Mouse (Mus musculus) megakaryocyte, embryonic 14.5 days (primary cell): ENCODE measurements at regions not wholly inside any gene's neighbourhood (a gene's known extent, or its start where the extent isn't known, plus 50 kb on each side); places are given as distances from the start of the nearest gene placed in this dataset.

Source experiments
- H3K27me3 ChIP-seq: replicated peaks from 2 replicates; pipeline ENCODE3; 2012; ENCODE audit warnings: inconsistent platforms
- H3K36me3 ChIP-seq: replicated peaks from 2 replicates; pipeline ENCODE3; 2012; ENCODE audit warnings: low read length, inconsistent platforms, mixed read lengths
- H3K4me1 ChIP-seq: 2 replicates; pipeline ENCODE4 v1.6.1; 2012; ENCODE audit warnings: inconsistent platforms
- H3K4me3 ChIP-seq: replicated peaks from 2 replicates; pipeline ENCODE3; 2012; ENCODE audit warnings: moderate library complexity, mild to moderate bottlenecking, inconsistent platforms
- H3K9me3 ChIP-seq: 2 replicates; pipeline ENCODE4 v1.6.1; 2012; ENCODE audit warnings: inconsistent platforms
- FLI1 ChIP-seq: IDR thresholded peaks from 2 replicates; pipeline ENCODE4 v1.6.1; 2012; ENCODE audit warnings: low read length, inconsistent platforms, mixed read lengths
- GATA1 ChIP-seq: IDR thresholded peaks from 3 replicates; pipeline ENCODE4 v1.6.1; 2012; ENCODE audit warnings: mixed read lengths, low read length, inconsistent platforms, borderline replicate concordance

DNA sequence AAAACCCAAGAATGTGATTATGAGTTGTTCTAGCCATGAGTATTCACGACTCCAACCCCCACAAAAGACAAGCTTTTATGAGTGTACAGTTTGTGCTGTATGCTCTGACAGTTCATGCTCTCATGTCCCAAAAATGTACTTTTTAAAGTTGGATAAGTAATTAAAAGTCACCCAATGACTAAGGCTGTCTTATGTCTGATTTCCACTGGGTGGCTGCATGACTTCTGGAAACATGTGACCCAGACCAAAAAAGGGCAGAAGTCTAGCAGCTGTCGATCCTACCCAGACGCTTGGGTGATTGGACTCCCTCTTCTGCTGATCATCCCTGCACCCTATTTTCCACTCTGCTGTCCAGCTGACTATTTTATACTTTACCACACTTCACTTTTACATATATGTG lies 168.7 kb downstream of the Moxd1 start:
- H3K9me3 ChIP-seq = no peaks in the 10 kb centered on the region
- H3K4me1 ChIP-seq = no peaks in the 10 kb centered on the region
- TF ChIP-seq GATA1 (no peak), FLI1 (no peak)
- H3K4me3 ChIP-seq = no peak overlapping the region
- no peaks in the 10 kb centered on the region for H3K36me3 ChIP-seq
- no peaks in the 10 kb centered on the region for H3K27me3 ChIP-seq

GRCm38 (mm10) chr10:24395999-24396784 lies 172.9 kb downstream of the Moxd1 start:
- Histone ChIP-seq H3K36me3 (no peaks in the 10 kb centered on the region), H3K27me3 (no peaks in the 10 kb centered on the region), H3K9me3 (no peaks in the 10 kb centered on the region), H3K4me3 (no peak overlapping the region), H3K4me1 (no peaks in the 10 kb centered on the region)
- TF ChIP-seq FLI1 (no peak), GATA1 (no peak)

DNA sequence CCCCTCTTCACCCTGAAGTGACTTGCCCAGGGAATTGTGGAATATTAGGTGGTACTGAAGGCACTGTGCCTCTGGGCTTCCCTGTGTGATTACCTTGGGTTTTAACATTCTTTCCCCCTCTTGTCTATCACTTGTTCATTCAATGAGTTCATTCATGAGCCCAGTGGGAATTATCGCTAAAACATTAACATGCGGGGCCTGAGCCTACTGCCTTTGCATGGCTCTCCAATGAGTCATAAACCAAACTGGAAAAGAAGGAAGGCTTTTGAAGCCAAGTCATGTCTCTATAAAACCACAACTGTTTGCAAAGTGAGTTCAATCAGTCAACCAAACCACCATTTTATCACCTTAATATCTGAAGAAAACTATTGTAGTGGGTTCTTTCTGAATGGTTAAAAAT lies 173.8 kb downstream of the Moxd1 start:
- Histone ChIP-seq H3K36me3 (no peaks in the 10 kb centered on the region), H3K4me3 (no peak overlapping the region), H3K9me3 (no peaks in the 10 kb centered on the region), H3K27me3 (no peaks in the 10 kb centered on the region), H3K4me1 (no peaks in the 10 kb centered on the region)
- TF ChIP-seq FLI1 (no peak), GATA1 (no peak)

- Histone ChIP-seq H3K4me1 (no peaks in the 10 kb centered on the region), H3K27me3 (no peaks in the 10 kb centered on the region), H3K4me3 (no peak overlapping the region), H3K36me3 (no peaks in the 10 kb centered on the region), H3K9me3 (no peaks in the 10 kb centered on the region)
- TF ChIP-seq FLI1 (no peak), GATA1 (no peak)
Observed at GRCm38 (mm10) chr10:24404851-24405250, 181.5 kb downstream of the Moxd1 start.

- Histone ChIP-seq H3K4me3 (no peak overlapping the region), H3K9me3 (no peaks in the 10 kb centered on the region), H3K27me3 (no peaks in the 10 kb centered on the region), H3K4me1 (no peaks in the 10 kb centered on the region), H3K36me3 (no peaks in the 10 kb centered on the region)
- no peak for TF ChIP-seq GATA1
- TF ChIP-seq FLI1 = no peak
Observed at GRCm38 (mm10) chr10:24406953-24407352, 183.6 kb downstream of the Moxd1 start.

DNA sequence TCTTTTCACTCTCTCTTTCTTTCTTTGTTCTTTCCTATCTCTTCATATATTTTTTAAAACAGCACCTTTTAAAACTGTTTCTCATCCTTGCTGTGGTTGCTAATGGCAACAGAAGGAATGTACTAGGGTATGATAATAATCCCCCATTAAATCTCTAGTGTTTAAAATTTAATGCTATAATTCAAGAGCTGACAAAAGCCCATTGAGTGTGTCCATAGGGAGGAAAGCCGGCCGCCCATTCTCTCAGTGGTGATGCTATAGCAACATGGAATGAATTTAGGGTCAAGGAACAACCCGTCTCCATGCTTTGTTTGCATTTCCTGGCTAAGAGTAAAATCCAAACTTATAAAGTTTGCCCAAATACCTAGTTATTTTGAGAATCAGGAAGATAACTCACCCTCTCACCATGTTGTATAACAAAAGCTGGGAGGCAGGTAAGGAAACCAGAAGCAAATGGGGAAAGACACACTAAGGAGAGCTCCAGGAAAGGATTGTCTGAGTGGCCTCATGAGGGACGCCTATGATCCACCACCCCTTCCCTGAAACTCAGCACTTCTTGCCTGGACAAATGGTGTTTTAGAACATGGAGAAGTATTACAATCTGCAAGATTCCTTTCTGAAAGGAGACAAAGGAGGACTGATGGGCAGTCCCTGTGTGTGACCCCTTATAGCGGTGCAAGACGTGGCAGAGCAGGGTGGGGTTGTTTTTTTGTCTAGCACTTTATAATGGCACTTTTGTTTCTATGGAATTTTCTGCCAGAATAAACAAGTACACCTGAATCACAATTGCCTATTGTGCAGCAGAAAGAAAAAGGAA lies 184.3 kb downstream of the Moxd1 start:
- no peak for TF ChIP-seq FLI1
- TF ChIP-seq GATA1 = no peak
- no peaks in the 10 kb centered on the region for H3K27me3 ChIP-seq
- H3K4me1 ChIP-seq = no peaks in the 10 kb centered on the region
- H3K36me3 ChIP-seq = no peaks in the 10 kb centered on the region
- H3K9me3 ChIP-seq = no peaks in the 10 kb centered on the region
- no peak overlapping the region for H3K4me3 ChIP-seq

GRCm38 (mm10) chr10:24409976-24410375 lies 185.3 kb upstream of the Ccn2 start:
- TF ChIP-seq FLI1 (no peak), GATA1 (no peak)
- H3K4me3 ChIP-seq = no peak overlapping the region
- H3K36me3 ChIP-seq = no peaks in the 10 kb centered on the region
- H3K4me1 ChIP-seq = no peaks in the 10 kb centered on the region
- H3K9me3 ChIP-seq = no peaks in the 10 kb centered on the region
- no peaks in the 10 kb centered on the region for H3K27me3 ChIP-seq

DNA sequence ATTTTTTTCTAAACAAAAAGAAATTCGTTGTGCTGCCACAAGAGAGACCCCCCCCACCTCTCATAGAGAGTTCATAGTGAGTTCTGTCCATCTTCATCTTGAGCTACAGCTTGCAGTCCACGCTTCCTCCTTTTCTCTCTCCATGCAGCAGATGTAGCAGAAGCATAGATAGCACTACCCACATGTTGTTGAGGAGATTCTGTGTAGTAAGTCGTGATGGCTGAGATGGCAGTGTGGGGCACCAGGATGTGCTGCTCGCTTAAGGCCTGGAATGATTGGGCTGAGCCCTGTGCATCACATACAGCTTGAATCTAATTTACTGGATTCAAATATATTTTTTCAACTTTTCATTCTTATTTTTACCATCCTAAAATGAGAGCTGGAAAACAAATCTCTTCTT lies 184.4 kb upstream of the Ccn2 start:
- TF ChIP-seq FLI1 (no peak), GATA1 (no peak)
- Histone ChIP-seq H3K27me3 (no peaks in the 10 kb centered on the region), H3K36me3 (no peaks in the 10 kb centered on the region), H3K4me1 (no peaks in the 10 kb centered on the region), H3K4me3 (no peak overlapping the region), H3K9me3 (no peaks in the 10 kb centered on the region)

DNA sequence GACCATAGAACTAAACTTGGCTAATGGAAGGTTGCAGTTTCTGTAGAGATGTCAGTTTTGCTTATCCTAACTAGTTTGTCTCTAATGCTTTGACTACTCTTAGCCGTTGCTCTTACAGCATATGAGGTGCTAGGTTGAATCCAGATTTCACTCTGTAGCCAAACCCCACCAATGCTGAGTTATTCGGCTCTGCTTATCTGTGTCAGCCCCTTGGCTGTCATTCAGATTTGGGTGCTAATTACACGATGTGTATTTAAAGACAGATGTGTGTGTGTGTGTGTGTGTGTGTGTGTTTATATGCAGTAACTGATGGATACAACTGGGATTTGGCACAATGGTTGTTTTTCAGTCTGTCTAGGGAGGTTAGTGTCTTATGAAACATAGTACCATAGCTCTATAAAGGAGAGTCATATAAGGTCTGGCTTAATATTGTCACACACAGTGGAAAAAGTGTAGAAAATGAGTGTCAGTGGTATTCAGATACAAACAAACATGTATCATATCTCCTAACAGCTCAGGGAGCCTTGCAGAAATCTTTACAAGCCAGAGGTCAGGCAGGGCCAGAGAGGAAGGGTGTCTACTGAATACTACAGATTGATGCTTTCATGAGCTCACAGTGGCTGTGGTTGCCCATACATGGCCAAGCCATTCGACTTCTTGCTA lies 172.6 kb upstream of the Ccn2 start:
- TF ChIP-seq FLI1 = no peak
- TF ChIP-seq GATA1 = no peak
- no peaks in the 10 kb centered on the region for H3K27me3 ChIP-seq

GRCm38 (mm10) chr10:24433737-24434367 lies 161.4 kb upstream of the Ccn2 start:
- peaks cover 21% of the 10 kb centered on the region for H3K9me3 ChIP-seq
- H3K4me3 ChIP-seq = no peak overlapping the region
- TF ChIP-seq GATA1 (no peak), FLI1 (no peak)
- no peaks in the 10 kb centered on the region for H3K36me3 ChIP-seq
- H3K4me1 ChIP-seq = no peaks in the 10 kb centered on the region
- no peaks in the 10 kb centered on the region for H3K27me3 ChIP-seq

More for the DNA sequence above, 172.6 kb upstream of the Ccn2 start:
- H3K4me1 ChIP-seq = no peaks in the 10 kb centered on the region
- no peak overlapping the region for H3K4me3 ChIP-seq
- 0 out of 2 replicates have a peak, but pooled peaks cover 5% of the 10 kb centered on the region for H3K9me3 ChIP-seq
- no peaks in the 10 kb centered on the region for H3K36me3 ChIP-seq
